Mouse (Mus musculus): Measurements from ENCODE around the gene Myrip. TPM values are rescaled to one million over a fixed set of nuclear protein-coding genes. Genes with fewer than 3 reads are reported as not detected.

Myrip gene
- polyA plus RNA-seq, 1 experiment, result not detected

GRCm38 (mm10) chr9:120292488-120292887 lies 8.8 kb upstream of the Myrip start:
- no peaks in the 10 kb centered on the region for H3K9me3 ChIP-seq (ENCODE audit: control insufficient read depth, low read length)
- H3K27me3 ChIP-seq (ENCODE audit: control insufficient read depth), result no peaks in the 10 kb centered on the region
- H3K4me1 ChIP-seq (ENCODE audit: control insufficient read depth), result no peaks in the 10 kb centered on the region
- TF ChIP-seq TAL1 (IDR thresholded peaks at IDR 0.05; ENCODE audit: low read length), result no peak
- no peak overlapping the region for H3K4me3 ChIP-seq (replicated peaks)
- no peaks in the 10 kb centered on the region for H3K36me3 ChIP-seq (ENCODE audit: control insufficient read depth)

GRCm38 (mm10) chr9:120295527-120295926 lies 5.8 kb upstream of the Myrip start:
- no peaks in the 10 kb centered on the region for H3K36me3 ChIP-seq (ENCODE audit: control insufficient read depth)
- no peaks in the 10 kb centered on the region for H3K4me1 ChIP-seq (ENCODE audit: control insufficient read depth)
- TF ChIP-seq TAL1 (IDR thresholded peaks at IDR 0.05; ENCODE audit: low read length), result no peak
- TF ChIP-seq GATA1 (IDR thresholded peaks at IDR 0.05; ENCODE audit: low read length), result no peak

GRCm38 (mm10) chr9:120296938-120297337 lies 4.4 kb upstream of the Myrip start:
- H3K4me3 ChIP-seq (replicated peaks), result no peak overlapping the region
- H3K9me3 ChIP-seq (ENCODE audit: control insufficient read depth, low read length), result no peaks in the 10 kb centered on the region
- H3K36me3 ChIP-seq (ENCODE audit: control insufficient read depth), result no peaks in the 10 kb centered on the region
- H3K27me3 ChIP-seq (ENCODE audit: control insufficient read depth), result peaks cover 3% of the 10 kb centered on the region; the same call in 1 of the 2 replicates
- no peaks in the 10 kb centered on the region for H3K4me1 ChIP-seq (ENCODE audit: control insufficient read depth)
- TF ChIP-seq TAL1 (IDR thresholded peaks at IDR 0.05; ENCODE audit: low read length), result no peak
- TF ChIP-seq GATA1 (IDR thresholded peaks at IDR 0.05; ENCODE audit: low read length), result no peak

More at GRCm38 (mm10) chr9:120295527-120295926, 5.8 kb upstream of the Myrip start:
- no peak overlapping the region for H3K4me3 ChIP-seq (replicated peaks)
- no peaks in the 10 kb centered on the region for H3K27me3 ChIP-seq (ENCODE audit: control insufficient read depth)
- no peaks in the 10 kb centered on the region for H3K9me3 ChIP-seq (ENCODE audit: control insufficient read depth, low read length)

GRCm38 (mm10) chr9:120299429-120299828 lies 1.9 kb upstream of the Myrip start:
- peaks cover 27% of the 10 kb centered on the region for H3K27me3 ChIP-seq (ENCODE audit: control insufficient read depth)
- no peaks in the 10 kb centered on the region for H3K36me3 ChIP-seq (ENCODE audit: control insufficient read depth)
- TF ChIP-seq GATA1 (IDR thresholded peaks at IDR 0.05; ENCODE audit: low read length) (no peak), TAL1 (IDR thresholded peaks at IDR 0.05; ENCODE audit: low read length) (no peak)
- H3K4me3 ChIP-seq (replicated peaks), result no peak overlapping the region
- no peaks in the 10 kb centered on the region for H3K4me1 ChIP-seq (ENCODE audit: control insufficient read depth)
- H3K9me3 ChIP-seq (ENCODE audit: control insufficient read depth, low read length), result peaks cover 3% of the 10 kb centered on the region

GRCm38 (mm10) chr9:120302980-120303452 lies 1.7 kb downstream of the Myrip start:
- Histone ChIP-seq H3K4me3 (replicated peaks) (no peak overlapping the region), H3K4me1 (ENCODE audit: control insufficient read depth) (no peaks in the 10 kb centered on the region), H3K9me3 (ENCODE audit: control insufficient read depth, low read length) (peaks cover 3% of the 10 kb centered on the region), H3K36me3 (ENCODE audit: control insufficient read depth) (no peaks in the 10 kb centered on the region), H3K27me3 (ENCODE audit: control insufficient read depth) (peaks cover 44% of the 10 kb centered on the region)
- TF ChIP-seq GATA1 (IDR thresholded peaks at IDR 0.05; ENCODE audit: low read length) (no peak), TAL1 (IDR thresholded peaks at IDR 0.05; ENCODE audit: low read length) (no peak)

GRCm38 (mm10) chr9:120303453-120304299 lies 2.4 kb downstream of the Myrip start:
- H3K4me1 ChIP-seq (ENCODE audit: control insufficient read depth), result no peaks in the 10 kb centered on the region
- peaks cover 3% of the 10 kb centered on the region for H3K9me3 ChIP-seq (ENCODE audit: control insufficient read depth, low read length)
- TF ChIP-seq TAL1 (IDR thresholded peaks at IDR 0.05; ENCODE audit: low read length) (no peak), GATA1 (IDR thresholded peaks at IDR 0.05; ENCODE audit: low read length) (no peak)
- H3K4me3 ChIP-seq (replicated peaks), result no peak overlapping the region
- H3K27me3 ChIP-seq (ENCODE audit: control insufficient read depth), result peaks cover 44% of the 10 kb centered on the region
- no peaks in the 10 kb centered on the region for H3K36me3 ChIP-seq (ENCODE audit: control insufficient read depth)

GRCm38 (mm10) chr9:120304300-120305137 lies 3.2 kb downstream of the Myrip start:
- no peak overlapping the region for H3K4me3 ChIP-seq (replicated peaks)
- H3K4me1 ChIP-seq (ENCODE audit: control insufficient read depth), result no peaks in the 10 kb centered on the region
- no peaks in the 10 kb centered on the region for H3K36me3 ChIP-seq (ENCODE audit: control insufficient read depth)
- peaks cover 3% of the 10 kb centered on the region for H3K9me3 ChIP-seq (ENCODE audit: control insufficient read depth, low read length)
- TF ChIP-seq GATA1 (IDR thresholded peaks at IDR 0.05; ENCODE audit: low read length), result no peak
- TF ChIP-seq TAL1 (IDR thresholded peaks at IDR 0.05; ENCODE audit: low read length), result no peak
- H3K27me3 ChIP-seq (ENCODE audit: control insufficient read depth), result peaks cover 44% of the 10 kb centered on the region

- H3K4me3 ChIP-seq (replicated peaks), result no peak overlapping the region
- H3K4me1 ChIP-seq (ENCODE audit: control insufficient read depth), result no peaks in the 10 kb centered on the region
- H3K9me3 ChIP-seq (ENCODE audit: control insufficient read depth, low read length), result peaks cover 6% of the 10 kb centered on the region
- no peaks in the 10 kb centered on the region for H3K36me3 ChIP-seq (ENCODE audit: control insufficient read depth)
- H3K27me3 ChIP-seq (ENCODE audit: control insufficient read depth), result no peaks in the 10 kb centered on the region
- TF ChIP-seq GATA1 (IDR thresholded peaks at IDR 0.05; ENCODE audit: low read length) (no peak), TAL1 (IDR thresholded peaks at IDR 0.05; ENCODE audit: low read length) (no peak)
These were observed 13.9 kb downstream of the Myrip start for GRCm38 (mm10) chr9:120315171-120315570.

- H3K4me3 ChIP-seq (replicated peaks), result no peak overlapping the region
- H3K4me1 ChIP-seq (ENCODE audit: control insufficient read depth), result no peaks in the 10 kb centered on the region
- peaks cover 8% of the 10 kb centered on the region for H3K9me3 ChIP-seq (ENCODE audit: control insufficient read depth, low read length)
- no peaks in the 10 kb centered on the region for H3K27me3 ChIP-seq (ENCODE audit: control insufficient read depth)
- no peaks in the 10 kb centered on the region for H3K36me3 ChIP-seq (ENCODE audit: control insufficient read depth)
- TF ChIP-seq GATA1 (IDR thresholded peaks at IDR 0.05; ENCODE audit: low read length), result no peak
- TF ChIP-seq TAL1 (IDR thresholded peaks at IDR 0.05; ENCODE audit: low read length), result no peak
These were observed 17.8 kb downstream of the Myrip start for GRCm38 (mm10) chr9:120319099-120319498.

All from erythroblast, embryonic 14.5 days (primary cell).